Mouse (Mus musculus): ENCODE data around the gene Osbpl7.
A peak's percentile ranks its signal among the peaks of the same experiment; 100 is the strongest.

Osbpl7 gene

GRCm38 (mm10) chr11:97083401-97084140 lies 33.1 kb downstream of the Osbpl7 start:
- DNase-seq = no peak

DNA sequence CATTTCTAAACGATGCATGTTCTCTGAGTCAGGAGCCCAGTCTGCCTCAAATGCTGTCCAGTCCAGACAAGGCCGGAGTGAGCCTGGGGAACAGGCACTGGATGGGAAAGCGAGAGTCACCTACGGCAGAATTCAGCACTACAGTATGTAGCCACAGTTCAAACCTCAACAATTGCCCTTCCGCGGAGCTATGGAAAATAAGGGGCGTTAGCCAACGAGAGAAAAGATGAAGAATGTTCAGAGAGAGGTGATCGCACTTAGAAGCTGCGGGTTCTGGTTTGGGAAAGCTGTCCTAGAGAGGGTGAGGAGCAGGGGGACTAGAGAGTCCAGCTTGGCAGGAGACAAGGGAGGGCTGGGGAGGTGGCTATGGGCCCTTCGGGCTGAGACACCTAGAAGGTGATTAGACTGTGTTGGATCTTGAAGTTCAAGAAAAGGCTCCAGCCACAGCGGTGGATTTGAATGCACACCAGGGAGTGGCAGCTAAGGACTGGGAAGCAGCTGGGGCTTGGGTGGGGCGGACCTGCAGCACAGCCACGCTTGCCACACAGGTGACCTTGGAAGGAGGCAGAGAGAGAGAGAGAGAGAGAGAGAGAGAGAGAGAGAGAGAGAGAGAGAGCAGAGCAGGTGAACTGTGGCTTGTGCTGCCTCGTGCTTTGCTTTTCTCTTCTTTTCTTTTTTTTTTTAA lies 34.5 kb downstream of the Osbpl7 start:
- no peak for DNase-seq

- DNase-seq = no peak
Observed at GRCm38 (mm10) chr11:97086365-97086764, 35.9 kb downstream of the Osbpl7 start.

- DNase-seq = no peak
Observed at GRCm38 (mm10) chr11:97094600-97094999, 44.2 kb downstream of the Osbpl7 start.

DNA sequence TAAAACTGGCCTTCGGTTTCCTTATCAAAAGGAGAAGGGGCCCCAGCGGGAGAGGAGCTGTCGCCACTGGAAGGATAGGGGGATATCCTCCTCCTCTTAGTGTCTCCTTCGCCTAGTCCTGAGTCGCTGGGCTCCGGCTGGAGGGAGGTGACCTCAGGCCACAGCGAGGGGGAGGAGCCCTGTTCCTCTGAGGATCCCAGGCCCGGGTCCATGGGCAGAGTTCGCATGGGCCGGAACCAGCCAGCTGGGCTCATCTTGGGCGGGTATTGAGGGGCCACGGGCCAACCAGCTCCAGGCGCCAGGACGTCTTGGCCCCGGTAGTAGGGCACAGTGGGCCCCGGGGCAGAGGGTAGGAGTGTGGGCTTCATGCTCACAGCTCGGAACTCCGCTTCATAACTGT lies 48.4 kb downstream of the Osbpl7 start:
- DNase-seq = no peak

DNA sequence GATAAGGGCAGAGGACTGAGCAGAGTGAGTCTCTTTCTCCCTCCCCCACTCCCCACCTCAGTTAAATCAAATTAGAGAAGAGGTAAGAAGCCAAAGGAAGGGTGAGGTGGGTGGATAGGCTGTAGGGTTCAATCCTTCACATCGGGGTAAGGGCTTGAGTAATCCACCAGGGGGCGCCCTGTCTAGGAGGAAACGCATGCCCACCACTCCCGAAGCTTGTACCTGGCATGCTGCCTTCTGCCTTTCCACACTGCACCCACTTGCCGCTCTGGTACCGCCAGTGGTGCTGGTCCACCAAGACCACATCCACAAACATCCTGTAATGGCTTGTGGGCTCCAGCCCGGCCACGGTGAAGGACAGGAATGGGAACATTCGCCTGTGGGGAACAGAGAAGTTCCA lies 51.3 kb downstream of the Osbpl7 start:
- DNase-seq = peak; percentile 71 to 76

GRCm38 (mm10) chr11:97103163-97104090 lies 53.0 kb downstream of the Osbpl7 start:
- DNase-seq = no peak

DNA sequence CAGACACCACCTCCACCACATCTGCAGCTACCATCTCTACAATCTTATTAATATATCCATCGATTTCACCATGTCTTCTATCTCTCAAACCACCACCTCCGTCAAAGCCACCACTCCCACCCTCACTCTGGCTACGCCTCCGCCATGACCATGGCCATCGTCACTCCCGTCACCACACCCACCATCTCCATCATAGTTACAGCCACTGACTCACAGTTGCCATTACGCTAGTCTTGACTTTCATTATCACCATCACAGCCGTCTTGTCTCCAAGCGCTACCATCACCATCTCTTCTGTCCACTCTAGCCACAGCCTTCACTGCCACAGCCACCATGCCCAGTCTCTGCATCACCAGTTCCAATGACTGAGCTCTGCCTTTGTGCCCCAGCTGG lies 53.7 kb downstream of the Osbpl7 start:
- DNase-seq = no peak

DNA sequence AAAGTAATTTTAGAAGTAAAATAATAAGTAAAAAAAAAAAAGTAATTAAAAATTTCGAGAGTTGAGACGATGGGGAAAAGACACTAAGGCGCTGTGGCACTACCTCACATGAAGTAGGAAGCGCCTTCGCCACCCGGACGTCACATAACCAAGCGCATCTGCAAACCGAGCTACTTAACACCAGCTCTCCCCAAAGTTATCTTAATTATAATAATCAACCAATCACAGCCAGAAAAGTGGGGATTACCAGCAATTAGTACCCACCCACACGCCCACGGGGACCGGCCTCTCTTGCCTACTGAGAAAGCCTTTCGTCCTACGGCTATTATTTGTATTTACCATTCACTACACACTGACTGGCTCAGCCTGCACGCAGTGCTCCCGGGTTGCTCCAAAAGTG lies 58.5 kb downstream of the Osbpl7 start:
- no peak for DNase-seq

DNA sequence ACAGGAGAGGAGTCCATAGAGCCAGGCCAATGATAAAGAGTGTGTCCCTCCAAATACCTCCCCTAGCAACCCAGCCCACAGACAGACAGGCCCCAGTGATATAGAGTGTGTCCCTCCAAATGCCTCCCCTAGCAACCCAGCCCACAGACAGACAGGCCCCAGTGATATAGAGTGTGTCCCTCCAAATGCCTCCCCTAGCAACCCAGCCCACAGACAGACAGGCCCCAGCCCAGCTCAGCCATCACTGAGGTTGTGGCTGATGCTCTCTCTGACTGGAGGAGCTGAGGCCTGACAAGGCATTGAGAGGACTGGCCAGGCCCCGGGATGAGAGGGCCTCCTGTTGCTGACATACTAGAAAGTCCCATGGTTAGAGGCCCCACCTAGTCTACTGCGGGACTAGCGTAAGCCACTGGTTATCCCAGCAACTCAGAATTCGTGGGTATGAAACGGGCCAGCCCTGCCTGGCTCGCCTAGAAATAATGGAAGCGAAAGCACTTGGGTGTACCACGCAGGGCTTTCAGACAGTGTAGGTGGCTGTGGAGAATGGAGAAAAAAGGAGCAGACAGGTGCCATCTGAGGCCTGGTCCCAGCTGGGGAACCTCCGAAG lies 62.2 kb downstream of the Osbpl7 start:
- no peak for DNase-seq

DNA sequence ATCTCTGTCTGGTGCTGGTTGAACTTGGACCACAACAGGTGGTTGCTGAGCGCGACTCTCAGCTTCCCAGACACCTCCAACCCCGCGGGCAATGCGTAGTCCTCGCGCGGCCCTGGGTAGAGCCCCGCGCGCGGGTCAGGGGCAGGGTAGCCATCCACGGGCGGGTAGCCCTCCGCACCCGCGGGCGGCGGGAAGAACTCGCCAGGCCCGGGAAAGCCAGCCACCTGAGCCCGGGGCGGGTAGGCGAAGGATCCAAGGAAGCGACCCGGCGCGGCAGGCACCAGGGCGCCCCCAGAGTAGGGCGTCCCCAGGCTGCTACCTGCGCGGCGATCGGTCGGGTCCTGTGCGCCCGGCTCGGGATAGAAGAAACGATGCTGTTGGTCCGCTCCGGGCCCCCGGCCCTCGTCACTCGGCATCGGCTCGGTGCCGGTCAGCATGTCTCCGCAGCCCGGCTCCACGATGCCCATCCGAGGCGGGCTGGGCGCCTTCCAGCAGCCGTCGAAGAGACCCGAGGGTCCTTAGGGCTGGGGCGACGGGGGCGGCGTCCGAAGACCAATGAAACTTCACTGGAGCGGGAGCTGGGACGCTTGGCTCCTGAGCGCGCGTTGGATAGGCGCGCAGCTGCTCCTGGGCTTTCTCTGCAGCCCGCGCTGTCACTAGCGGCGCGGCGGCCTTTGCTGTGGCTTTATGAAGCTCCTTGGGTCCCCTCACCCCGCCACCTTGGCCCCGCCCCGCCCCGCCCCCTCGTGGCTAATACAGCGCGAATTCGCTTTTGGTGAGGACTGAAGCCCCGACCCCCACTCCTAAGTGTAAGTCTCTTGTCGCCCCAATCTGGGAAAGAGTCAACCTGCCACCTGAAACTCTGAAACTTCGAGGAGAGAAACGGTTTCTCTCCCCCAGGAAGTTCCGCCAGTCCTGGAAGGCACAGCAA lies 64.5 kb downstream of the Osbpl7 start, which contains the start of gene Tbx21:
Gene Tbx21, minus strand, starts transcription at position 661 of the 931 bp plus-strand sequence.
- peak; percentile 31 to 50 for DNase-seq

GRCm38 (mm10) chr11:97115797-97116196 lies 65.4 kb downstream of the Osbpl7 start:
- DNase-seq = peak; percentile 22 to 26
